Mouse (Mus musculus) lung, adult 2 months (tissue): ENCODE results near the gene Clip3.

Experiments
- CTCF ChIP-seq: fragments of 200-500 bp; IDR thresholded peaks from 2 replicates; pipeline ENCODE4 v1.5.1; 2011; ENCODE audit warnings: mild to moderate bottlenecking, low read length, control low read depth; ENCODE audit not compliant: insufficient read depth
- POLR2A ChIP-seq: fragments of 200-500 bp; IDR thresholded peaks from 2 replicates; pipeline ENCODE4 v1.6.1; 2011; ENCODE audit warnings: low read depth, mild to moderate bottlenecking, control low read depth, low read length, borderline replicate concordance; ENCODE audit errors: extremely low read depth

DNA sequence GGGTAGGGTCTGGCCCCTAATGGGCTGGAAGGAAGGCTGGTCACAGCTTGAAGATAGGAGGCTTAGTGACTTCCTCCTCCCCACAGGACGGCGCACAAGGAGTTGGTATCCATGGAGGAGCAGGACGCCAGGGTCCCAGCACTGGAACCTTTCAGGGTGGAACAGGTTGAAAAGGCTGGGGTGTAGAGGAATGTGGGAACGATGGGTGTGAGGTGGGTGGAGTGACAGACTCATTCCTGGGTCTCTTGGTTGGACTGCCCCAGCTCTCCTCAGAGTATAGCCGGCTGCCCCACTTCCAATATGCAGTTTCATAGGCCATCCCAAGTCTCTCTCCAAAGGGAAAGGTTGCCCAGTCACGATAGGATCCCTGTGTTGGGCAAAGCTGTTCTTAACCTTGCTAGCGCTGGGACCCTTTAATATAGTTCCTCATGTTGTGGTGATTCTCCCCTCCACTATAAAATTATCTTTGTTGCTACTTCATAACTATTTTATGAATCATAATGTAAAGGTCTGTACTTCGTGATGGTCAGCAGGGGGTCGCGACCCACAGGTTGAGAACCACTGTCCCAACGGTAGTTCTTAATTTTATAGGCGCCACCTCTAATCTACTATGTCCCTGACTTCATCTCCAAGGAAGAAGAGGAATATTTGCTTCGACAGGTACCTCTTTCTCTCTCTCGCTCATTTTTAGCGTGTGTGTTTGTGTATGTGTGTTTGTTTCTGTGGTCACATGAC, 18.0 kb downstream of the Clip3 start:
- no peak for TF ChIP-seq POLR2A
- no peak for TF ChIP-seq CTCF
